In genomic region chr19:43906492-43906891, GRCm38 (mm10) we compare ENCODE assay signal across 13 mouse cellular contexts. TPM values are rescaled to one million over a fixed set of nuclear protein-coding genes. Genes with fewer than 3 reads are reported as not detected.
DNase-seq lines count a peak whose midpoint lies in the region; ATAC-seq and TF ChIP-seq lines count a peak whose summit lies in the region.
"Had no signal": no experiment of that assay in that cellular context is flagged by ENCODE, and none has a peak within 500 bp of the region (broad histone marks: within the 10 kb centered on the region; RNA-seq: fewer than 3 reads in every experiment).

No protein-coding gene starts in this region.

- no peak overlapping the region for H3K9ac ChIP-seq in heart, postnatal 0 days (replicated peaks; ENCODE audit: low read depth, low read length)
- no peak overlapping the region for H3K9ac ChIP-seq in heart, embryonic 12.5 days
- no peak overlapping the region for H3K9ac ChIP-seq in stomach, postnatal 0 days (ENCODE audit: low read length)
- H3K9ac ChIP-seq: embryonic facial prominence, embryonic 15.5 days; forebrain, embryonic 12.5 days had no signal

- no peaks in the 10 kb centered on the region for H3K9me3 ChIP-seq in heart, postnatal 0 days (replicated peaks; ENCODE audit: control insufficient read depth, low read length)
- 0 out of 2 replicates have a peak, but pooled peaks cover 4% of the 10 kb centered on the region for H3K9me3 ChIP-seq in heart, embryonic 12.5 days (replicated peaks)
- no peaks in the 10 kb centered on the region for H3K9me3 ChIP-seq in stomach, postnatal 0 days (ENCODE audit: control insufficient read depth, low read length)
- H3K9me3 ChIP-seq: embryonic facial prominence, embryonic 15.5 days; forebrain, embryonic 12.5 days had no signal

- ATAC-seq in heart, postnatal 0 days (ENCODE audit: insufficient read depth, low read depth) = no peak
- no peak for ATAC-seq in heart, embryonic 12.5 days (ENCODE audit: insufficient number of reproducible peaks, low FRiP score)
- no peak for ATAC-seq in stomach, postnatal 0 days (ENCODE audit: low FRiP score, low TSS enrichment)
- ATAC-seq: hindbrain, embryonic 16.5 days had no signal

- DNase-seq in heart, postnatal 0 days (ENCODE audit: low spot score) = no peak
- peak; percentile 16 for DNase-seq in lung, postnatal 10 days
- no peak for DNase-seq in lung, postnatal 14 days
- DNase-seq in R1 (ENCODE audit: low read depth, low spot score) = peak; percentile 84
- DNase-seq in stomach, postnatal 0 days (ENCODE audit: low spot score) = no peak
- DNase-seq in spleen, adult 12 weeks (ENCODE audit: low spot score) = no peak
- DNase-seq in heart, adult 8-10 months (ENCODE audit: low spot score) = no peak
- DNase-seq: cerebellum, adult 8-10 months had no signal

- H3K36me3 ChIP-seq in heart, postnatal 0 days (replicated peaks; ENCODE audit: control insufficient read depth, insufficient read depth, low read length) = peaks cover 44% of the 10 kb centered on the region
- peaks cover 60% of the 10 kb centered on the region for H3K36me3 ChIP-seq in heart, embryonic 12.5 days
- peaks cover 31% of the 10 kb centered on the region for H3K36me3 ChIP-seq in stomach, postnatal 0 days (ENCODE audit: control insufficient read depth, insufficient read depth, low read length)
- H3K36me3 ChIP-seq: forebrain, embryonic 12.5 days had no signal

- TF ChIP-seq EP300 in heart, postnatal 0 days (IDR thresholded peaks at IDR 0.05; ENCODE audit: low read depth) = no peak
- TF ChIP-seq EP300 in stomach, postnatal 0 days (optimal IDR thresholded peaks at IDR 0.05) = no peak

- H3K4me1 ChIP-seq in heart, postnatal 0 days (ENCODE audit: control insufficient read depth, insufficient read depth) = no peaks in the 10 kb centered on the region
- H3K4me1 ChIP-seq in heart, embryonic 12.5 days (replicated peaks) = no peaks in the 10 kb centered on the region
- H3K4me1 ChIP-seq in stomach, postnatal 0 days (replicated peaks; ENCODE audit: control insufficient read depth, insufficient read depth) = no peaks in the 10 kb centered on the region
- H3K4me1 ChIP-seq: embryonic facial prominence, embryonic 15.5 days; forebrain, embryonic 12.5 days had no signal

- WGBS in heart, postnatal 0 days = 90% methylated on average over 7 of the region's 7 CpGs
- WGBS in heart, embryonic 12.5 days = 95% methylated on average over 7 of the region's 7 CpGs
- 90% methylated on average over 7 of the region's 7 CpGs for WGBS in stomach, postnatal 0 days

- no peak overlapping the region for H3K27ac ChIP-seq in heart, postnatal 0 days (ENCODE audit: low read depth)
- no peak overlapping the region for H3K27ac ChIP-seq in heart, embryonic 12.5 days (ENCODE audit: poor library complexity, severe bottlenecking)
- H3K27ac ChIP-seq in stomach, postnatal 0 days (replicated peaks) = no peak overlapping the region
- H3K27ac ChIP-seq: embryonic facial prominence, embryonic 15.5 days; forebrain, embryonic 12.5 days had no signal

- no peak overlapping the region for H3K4me3 ChIP-seq in heart, postnatal 0 days (ENCODE audit: low read depth, low read length)
- H3K4me3 ChIP-seq in heart, embryonic 12.5 days = no peak overlapping the region
- no peak overlapping the region for H3K4me3 ChIP-seq in stomach, postnatal 0 days (ENCODE audit: low read depth, low read length)
- H3K4me3 ChIP-seq: embryonic facial prominence, embryonic 15.5 days; forebrain, embryonic 12.5 days had no signal

- no peak overlapping the region for H3K4me2 ChIP-seq in heart, postnatal 0 days (ENCODE audit: low read depth, low read length)
- no peak overlapping the region for H3K4me2 ChIP-seq in heart, embryonic 12.5 days
- H3K4me2 ChIP-seq in stomach, postnatal 0 days (replicated peaks; ENCODE audit: low read depth) = no peak overlapping the region
- H3K4me2 ChIP-seq: embryonic facial prominence, embryonic 15.5 days; forebrain, embryonic 12.5 days; midbrain, embryonic 11.5 days had no signal

- peak; percentile 20 for TF ChIP-seq CTCF in heart, postnatal 0 days (IDR thresholded peaks at IDR 0.05; ENCODE audit: low read depth)
- peak; percentile 61 for TF ChIP-seq CTCF in stomach, postnatal 0 days (IDR thresholded peaks at IDR 0.05; ENCODE audit: low read depth)

- no peaks in the 10 kb centered on the region for H3K27me3 ChIP-seq in heart, postnatal 0 days (ENCODE audit: control insufficient read depth, insufficient read depth, low read length)
- H3K27me3 ChIP-seq in heart, embryonic 12.5 days (replicated peaks) = no peaks in the 10 kb centered on the region
- no peaks in the 10 kb centered on the region for H3K27me3 ChIP-seq in stomach, postnatal 0 days (ENCODE audit: control insufficient read depth, insufficient read depth, low read length)
- H3K27me3 ChIP-seq: embryonic facial prominence, embryonic 15.5 days; forebrain, embryonic 12.5 days had no signal

RNA-seq across cellular contexts. Expression of gene Dnmbp, which starts 33.5 kb away (rescaled TPM):
- 12.3 and 12.4 TPM in 2 replicates for total RNA-seq in heart, postnatal 0 days (2014; rRNA removed; ENCODE audit: low replicate concordance)
- 5.8 and 6.0 TPM in 2 replicates for polyA plus RNA-seq in heart, postnatal 0 days (2015; fragmentation: Nextera tagmentation; extraction: Ambion mirVana)
- polyA plus RNA-seq in heart, embryonic 12.5 days (2016; fragmentation: Nextera tagmentation; extraction: Ambion mirVana) = 11.8 and 11.9 TPM in 2 replicates
- 14.2 and 14.6 TPM in 2 replicates for polyA plus RNA-seq in stomach, postnatal 0 days (2015; fragmentation: Nextera tagmentation; extraction: Ambion mirVana)
- 10 to 100 TPM in 1 of 4 experiments, 1 to 10 TPM in 3; 8.9 to 10.3 (median 9.2) TPM for total RNA-seq in heart, adult 8-10 months (2022)

Comparison
In these comparisons a context has a peak if more than half of its experiments do, and no peak if none do; other contexts are left out.
1. DNase-seq: peak in lung, postnatal 10 days (single experiment) and R1 (single experiment); none in heart, postnatal 0 days (single experiment), lung, postnatal 14 days (single experiment), stomach, postnatal 0 days (single experiment), spleen, adult 12 weeks (single experiment) and heart, adult 8-10 months (single experiment).